ENCODE assay signal across 17 mouse cellular contexts in genomic region chr6:9066435-9066834, GRCm38 (mm10).
"Had no signal": no experiment of that assay in that cellular context is flagged by ENCODE, and none has a peak within 500 bp of the region (broad histone marks: within the 10 kb centered on the region; RNA-seq: fewer than 3 reads in every experiment).

No protein-coding gene starts in this region.

- H3K9ac ChIP-seq: kidney, embryonic 15.5 days; limb, embryonic 12.5 days; limb, embryonic 15.5 days; liver, embryonic 14.5 days; liver, postnatal 0 days; lung, embryonic 14.5 days; midbrain, embryonic 12.5 days; midbrain, embryonic 15.5 days had no signal

- H3K4me2 ChIP-seq: kidney, embryonic 15.5 days; limb, embryonic 12.5 days; limb, embryonic 15.5 days; liver, embryonic 11.5 days; lung, embryonic 14.5 days; midbrain, embryonic 12.5 days; midbrain, embryonic 15.5 days had no signal

- H3K27me3 ChIP-seq: kidney, embryonic 15.5 days; limb, embryonic 12.5 days; limb, embryonic 15.5 days; midbrain, embryonic 12.5 days; midbrain, embryonic 15.5 days had no signal

- H3K4me1 ChIP-seq: kidney, embryonic 15.5 days; limb, embryonic 12.5 days; limb, embryonic 15.5 days; midbrain, embryonic 12.5 days; midbrain, embryonic 15.5 days had no signal

- H3K9me3 ChIP-seq: kidney, embryonic 15.5 days; limb, embryonic 12.5 days; limb, embryonic 15.5 days; midbrain, embryonic 12.5 days; midbrain, embryonic 15.5 days had no signal

- H3K36me3 ChIP-seq: kidney, embryonic 15.5 days; limb, embryonic 12.5 days; limb, embryonic 15.5 days; midbrain, embryonic 12.5 days; midbrain, embryonic 15.5 days had no signal

- H3K4me3 ChIP-seq: kidney, embryonic 15.5 days; limb, embryonic 12.5 days; limb, embryonic 15.5 days; midbrain, embryonic 12.5 days; midbrain, embryonic 15.5 days had no signal

- ATAC-seq: liver, postnatal 0 days; lung, postnatal 0 days; midbrain, embryonic 15.5 days had no signal

- H3K27ac ChIP-seq: kidney, embryonic 15.5 days; limb, embryonic 12.5 days; limb, embryonic 15.5 days; liver, embryonic 14.5 days; macrophage; midbrain, embryonic 12.5 days; midbrain, embryonic 15.5 days had no signal

- DNase-seq: kidney, adult 8-10 months; kidney, postnatal 10 days; kidney, postnatal 36 days; left cerebral cortex, postnatal 4 days; liver, postnatal 0 days; lung, embryonic 14.5 days; thymus, adult 2 months; thymus, postnatal 25 days had no signal
